Mouse (Mus musculus) G1E (cell line): ENCODE data around the gene Kat7.

Experiments used
- CTCF ChIP-seq: IDR thresholded peaks from 2 replicates; pipeline ENCODE4 v1.5.1; 2012; ENCODE audit warnings: low read depth, low read length, inconsistent platforms, mixed read lengths
- GATA1 ChIP-seq: IDR thresholded peaks from 2 replicates; pipeline ENCODE4 v1.6.1; 2012; ENCODE audit warnings: borderline replicate concordance, low read length, inconsistent platforms, mixed read lengths

- no peak for TF ChIP-seq CTCF
- TF ChIP-seq GATA1 = no peak
Measured at GRCm38 (mm10) chr11:95225448-95225847, 84.6 kb downstream of the Kat7 start.
